Comparison of ENCODE assay signal across 19 mouse cellular contexts in the genomic region with DNA sequence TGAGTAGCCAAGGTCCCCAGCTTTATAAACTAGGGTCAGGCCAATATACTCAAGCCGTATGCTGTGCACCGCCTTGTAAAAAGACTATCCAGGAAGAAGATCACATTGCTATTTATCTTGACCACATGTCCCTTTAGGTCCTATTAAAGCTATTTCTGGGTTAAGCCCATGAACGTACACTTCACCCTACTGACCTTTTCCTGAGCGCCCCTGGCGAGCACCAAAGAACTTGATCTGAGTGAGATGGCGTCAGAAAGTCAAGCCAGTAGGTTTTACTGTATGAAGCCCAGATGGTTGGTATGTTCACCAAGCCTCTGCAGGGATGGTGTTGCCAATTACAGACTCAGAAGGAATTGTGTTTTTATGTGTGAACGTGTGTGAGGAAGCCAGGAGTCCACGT.
"Had no signal": no experiment of that assay in that cellular context is flagged by ENCODE, and none has a peak within 500 bp of the region (broad histone marks: within the 10 kb centered on the region; RNA-seq: fewer than 3 reads in every experiment).

No protein-coding gene starts in this region.

- H3K9me3 ChIP-seq: midbrain, embryonic 10.5 days; midbrain, embryonic 12.5 days; neural tube, embryonic 13.5 days; neural tube, embryonic 15.5 days; stomach, embryonic 15.5 days had no signal

- H3K9ac ChIP-seq: lung, embryonic 14.5 days; midbrain, embryonic 12.5 days; neural tube, embryonic 13.5 days; neural tube, embryonic 15.5 days; stomach, embryonic 15.5 days had no signal

- ATAC-seq: midbrain, embryonic 16.5 days had no signal

- H3K27ac ChIP-seq: midbrain, embryonic 10.5 days; midbrain, embryonic 12.5 days; neural tube, embryonic 13.5 days; neural tube, embryonic 15.5 days; stomach, embryonic 15.5 days; stomach, postnatal 0 days had no signal

- H3K4me1 ChIP-seq: midbrain, embryonic 10.5 days; midbrain, embryonic 12.5 days had no signal

- H3K4me2 ChIP-seq: lung, embryonic 14.5 days; midbrain, embryonic 12.5 days; neural tube, embryonic 13.5 days; neural tube, embryonic 15.5 days; stomach, embryonic 15.5 days had no signal

- H3K4me3 ChIP-seq: midbrain, embryonic 10.5 days; midbrain, embryonic 12.5 days; myocyte; neural tube, embryonic 13.5 days; neural tube, embryonic 15.5 days; stomach, embryonic 15.5 days had no signal

- DNase-seq: lung, embryonic 14.5 days; lung, postnatal 10 days; lung, postnatal 4 days; midbrain, embryonic 14.5 days; retina, postnatal 1 day; right cerebral cortex, adult 18-20 months; right cerebral cortex, postnatal 25 days; right cerebral cortex, postnatal 4 days; thymus, adult 2 months; thymus, postnatal 25 days; thymus, postnatal 4 days had no signal

- H3K36me3 ChIP-seq: midbrain, embryonic 10.5 days; midbrain, embryonic 12.5 days; neural tube, embryonic 13.5 days; neural tube, embryonic 15.5 days; stomach, embryonic 15.5 days had no signal
